Mouse (Mus musculus): Measurements from ENCODE around the gene 1700012A03Rik. TPM values are rescaled to one million over a fixed set of nuclear protein-coding genes. Genes with fewer than 3 reads are reported as not detected.
A peak's percentile ranks its signal among the peaks of the same experiment; 100 is the strongest.

1700012A03Rik gene
- polyA plus RNA-seq, 1 experiment from 2014 or later, result not detected

- Histone ChIP-seq H3K4me2 (ENCODE audit: low read length) (no peak overlapping the region), H3K9ac (replicated peaks; ENCODE audit: low read length) (no peak overlapping the region), H3K4me3 (replicated peaks; ENCODE audit: low read depth, low read length) (no peak overlapping the region), H3K36me3 (ENCODE audit: control insufficient read depth, insufficient read depth, low read length) (no peaks in the 10 kb centered on the region), H3K27ac (replicated peaks; ENCODE audit: low read depth, low read length) (no peak overlapping the region), H3K4me1 (ENCODE audit: control insufficient read depth, insufficient read depth, low read length) (no peaks in the 10 kb centered on the region), H3K9me3 (ENCODE audit: control insufficient read depth, low read length) (no peaks in the 10 kb centered on the region), H3K27me3 (ENCODE audit: control insufficient read depth, insufficient read depth, low read length) (no peaks in the 10 kb centered on the region)
- no peak for DNase-seq
- 74% methylated on average over 1 of the region's 1 CpGs for WGBS
- ATAC-seq (ENCODE audit: low FRiP score, low TSS enrichment), result no peak
Observed at GRCm38 (mm10) chr6:32022537-32022869, 27.5 kb upstream of the 1700012A03Rik start.

- no peaks in the 10 kb centered on the region for H3K27me3 ChIP-seq (ENCODE audit: control insufficient read depth, insufficient read depth, low read length)
- H3K4me1 ChIP-seq (ENCODE audit: control insufficient read depth, insufficient read depth, low read length), result no peaks in the 10 kb centered on the region
- H3K9ac ChIP-seq (replicated peaks; ENCODE audit: low read length), result no peak overlapping the region
- H3K4me2 ChIP-seq (ENCODE audit: low read length), result no peak overlapping the region
- WGBS, result 86% methylated on average over 3 of the region's 3 CpGs
- H3K27ac ChIP-seq (replicated peaks; ENCODE audit: low read depth, low read length), result no peak overlapping the region
- no peak overlapping the region for H3K4me3 ChIP-seq (replicated peaks; ENCODE audit: low read depth, low read length)
- DNase-seq (no peak), ATAC-seq (ENCODE audit: low FRiP score, low TSS enrichment) (no peak)
- H3K36me3 ChIP-seq (ENCODE audit: control insufficient read depth, insufficient read depth, low read length), result no peaks in the 10 kb centered on the region
- H3K9me3 ChIP-seq (ENCODE audit: control insufficient read depth, low read length), result no peaks in the 10 kb centered on the region
Observed at GRCm38 (mm10) chr6:32028228-32029009, 21.6 kb upstream of the 1700012A03Rik start.

- WGBS, result 66% methylated on average over 2 of the region's 2 CpGs
- ATAC-seq (ENCODE audit: low FRiP score, low TSS enrichment), result no peak
- H3K36me3 ChIP-seq (ENCODE audit: control insufficient read depth, insufficient read depth, low read length), result no peaks in the 10 kb centered on the region
- H3K9me3 ChIP-seq (ENCODE audit: control insufficient read depth, low read length), result no peaks in the 10 kb centered on the region
- no peak for DNase-seq
- no peak overlapping the region for H3K4me2 ChIP-seq (ENCODE audit: low read length)
- H3K27me3 ChIP-seq (ENCODE audit: control insufficient read depth, insufficient read depth, low read length), result no peaks in the 10 kb centered on the region
- H3K9ac ChIP-seq (replicated peaks; ENCODE audit: low read length), result no peak overlapping the region
- H3K4me3 ChIP-seq (replicated peaks; ENCODE audit: low read depth, low read length), result no peak overlapping the region
- no peaks in the 10 kb centered on the region for H3K4me1 ChIP-seq (ENCODE audit: control insufficient read depth, insufficient read depth, low read length)
- H3K27ac ChIP-seq (replicated peaks; ENCODE audit: low read depth, low read length), result no peak overlapping the region
Observed at GRCm38 (mm10) chr6:32034226-32034625, 15.8 kb upstream of the 1700012A03Rik start.

- Histone ChIP-seq H3K9me3 (ENCODE audit: control insufficient read depth, low read length) (no peaks in the 10 kb centered on the region), H3K4me3 (replicated peaks; ENCODE audit: low read depth, low read length) (no peak overlapping the region), H3K27me3 (ENCODE audit: control insufficient read depth, insufficient read depth, low read length) (no peaks in the 10 kb centered on the region), H3K4me2 (ENCODE audit: low read length) (no peak overlapping the region), H3K4me1 (ENCODE audit: control insufficient read depth, insufficient read depth, low read length) (no peaks in the 10 kb centered on the region), H3K27ac (replicated peaks; ENCODE audit: low read depth, low read length) (no peak overlapping the region), H3K9ac (replicated peaks; ENCODE audit: low read length) (no peak overlapping the region), H3K36me3 (ENCODE audit: control insufficient read depth, insufficient read depth, low read length) (no peaks in the 10 kb centered on the region)
- no peak for ATAC-seq (ENCODE audit: low FRiP score, low TSS enrichment)
- DNase-seq, result no peak
Observed at GRCm38 (mm10) chr6:32045344-32045743, 4.7 kb upstream of the 1700012A03Rik start.

- H3K9ac ChIP-seq (replicated peaks; ENCODE audit: low read length), result no peak overlapping the region
- H3K27me3 ChIP-seq (ENCODE audit: control insufficient read depth, insufficient read depth, low read length), result no peaks in the 10 kb centered on the region
- DNase-seq, result no peak
- no peak for ATAC-seq (ENCODE audit: low FRiP score, low TSS enrichment)
- 69% methylated on average over 4 of the region's 4 CpGs for WGBS
- no peak overlapping the region for H3K4me3 ChIP-seq (replicated peaks; ENCODE audit: low read depth, low read length)
- no peaks in the 10 kb centered on the region for H3K36me3 ChIP-seq (ENCODE audit: control insufficient read depth, insufficient read depth, low read length)
- H3K4me1 ChIP-seq (ENCODE audit: control insufficient read depth, insufficient read depth, low read length), result no peaks in the 10 kb centered on the region
- H3K4me2 ChIP-seq (ENCODE audit: low read length), result no peak overlapping the region
- H3K9me3 ChIP-seq (ENCODE audit: control insufficient read depth, low read length), result no peaks in the 10 kb centered on the region
- no peak overlapping the region for H3K27ac ChIP-seq (replicated peaks; ENCODE audit: low read depth, low read length)
Observed at GRCm38 (mm10) chr6:32049256-32049950, 643 bp upstream of the 1700012A03Rik start.

GRCm38 (mm10) chr6:32052135-32052915, 2.3 kb downstream of the 1700012A03Rik start:
- H3K27ac ChIP-seq (replicated peaks; ENCODE audit: low read depth, low read length), result no peak overlapping the region
- DNase-seq (peak; percentile 15), ATAC-seq (ENCODE audit: low FRiP score, low TSS enrichment) (no peak)
- no peak overlapping the region for H3K4me3 ChIP-seq (replicated peaks; ENCODE audit: low read depth, low read length)
- H3K36me3 ChIP-seq (ENCODE audit: control insufficient read depth, insufficient read depth, low read length), result no peaks in the 10 kb centered on the region
- H3K4me1 ChIP-seq (ENCODE audit: control insufficient read depth, insufficient read depth, low read length), result no peaks in the 10 kb centered on the region
- no peak overlapping the region for H3K4me2 ChIP-seq (ENCODE audit: low read length)
- no peaks in the 10 kb centered on the region for H3K9me3 ChIP-seq (ENCODE audit: control insufficient read depth, low read length)
- H3K27me3 ChIP-seq (ENCODE audit: control insufficient read depth, insufficient read depth, low read length), result no peaks in the 10 kb centered on the region
- 75% methylated on average over 6 of the region's 6 CpGs for WGBS
- H3K9ac ChIP-seq (replicated peaks; ENCODE audit: low read length), result no peak overlapping the region

GRCm38 (mm10) chr6:32056525-32056924, 6.5 kb downstream of the 1700012A03Rik start:
- no peak overlapping the region for H3K9ac ChIP-seq (replicated peaks; ENCODE audit: low read length)
- DNase-seq (no peak), ATAC-seq (ENCODE audit: low FRiP score, low TSS enrichment) (no peak)
- no peak overlapping the region for H3K4me3 ChIP-seq (replicated peaks; ENCODE audit: low read depth, low read length)
- no peak overlapping the region for H3K4me2 ChIP-seq (ENCODE audit: low read length)
- H3K4me1 ChIP-seq (ENCODE audit: control insufficient read depth, insufficient read depth, low read length), result no peaks in the 10 kb centered on the region
- no peaks in the 10 kb centered on the region for H3K27me3 ChIP-seq (ENCODE audit: control insufficient read depth, insufficient read depth, low read length)
- H3K36me3 ChIP-seq (ENCODE audit: control insufficient read depth, insufficient read depth, low read length), result no peaks in the 10 kb centered on the region
- H3K9me3 ChIP-seq (ENCODE audit: control insufficient read depth, low read length), result no peaks in the 10 kb centered on the region
- no peak overlapping the region for H3K27ac ChIP-seq (replicated peaks; ENCODE audit: low read depth, low read length)
- 24% methylated on average over 2 of the region's 2 CpGs for WGBS

GRCm38 (mm10) chr6:32058571-32058970, 8.5 kb downstream of the 1700012A03Rik start:
- DNase-seq, result no peak
- WGBS, result 94% methylated on average over 2 of the region's 2 CpGs
- H3K4me3 ChIP-seq (replicated peaks; ENCODE audit: low read depth, low read length), result no peak overlapping the region
- H3K9ac ChIP-seq (replicated peaks; ENCODE audit: low read length), result no peak overlapping the region
- no peaks in the 10 kb centered on the region for H3K27me3 ChIP-seq (ENCODE audit: control insufficient read depth, insufficient read depth, low read length)
- no peak for ATAC-seq (ENCODE audit: low FRiP score, low TSS enrichment)
- H3K36me3 ChIP-seq (ENCODE audit: control insufficient read depth, insufficient read depth, low read length), result no peaks in the 10 kb centered on the region
- H3K27ac ChIP-seq (replicated peaks; ENCODE audit: low read depth, low read length), result no peak overlapping the region
- H3K9me3 ChIP-seq (ENCODE audit: control insufficient read depth, low read length), result no peaks in the 10 kb centered on the region
- H3K4me1 ChIP-seq (ENCODE audit: control insufficient read depth, insufficient read depth, low read length), result no peaks in the 10 kb centered on the region
- no peak overlapping the region for H3K4me2 ChIP-seq (ENCODE audit: low read length)

Data from midbrain, embryonic 14.5 days (tissue).